Mouse (Mus musculus) embryonic stem cell, embryonic (primary cell): ENCODE data around the gene Cd200.

Experiments used
- CTCF ChIA-PET, 4 experiments: fragments of 300-600 bp in 2 of 4; fragments of 350-600 bp in 2 of 4; sonication (Branson Sonifier 250); formaldehyde crosslinking; loops; one replicate each; lab custom pipeline; 2022; ENCODE audit warnings: inconsistent platforms in 2 of 4; lab: Charles Lee
- POLR2A ChIA-PET, 4 experiments: fragments of 300-600 bp in 2 of 4; fragments of 350-600 bp in 2 of 4; sonication (Branson Sonifier 250); formaldehyde crosslinking; loops; one replicate each; lab custom pipeline; 2022; ENCODE audit warnings: antibody characterized with exemption in 4 of 4, inconsistent platforms in 1 of 4; lab: Charles Lee

Gene Cd200

GRCm38 (mm10) chr16:45408425-45409063, at the start of gene Cd200:
Gene Cd200, minus strand, starts transcription at chr16:45409053.
- CTCF ChIA-PET: interaction anchor here in 3 of 4 experiments (0.6 to 1.1 kb wide), 3 partner anchors 19 to 715 kb away, joined by 3 to 5 read pairs (median 3); no protein-coding TSS in a partner anchor

GRCm38 (mm10) chr16:45454762-45455161, 45.9 kb upstream of the Cd200 start:
- ChIA-PET POLR2A (no interaction called here), CTCF (interaction anchor here in 1 of 4 experiments (0.6 kb wide), 1 partner anchor 180 kb away, joined by 14 read pairs; no protein-coding TSS in a partner anchor)

More at GRCm38 (mm10) chr16:45408425-45409063, at the start of gene Cd200:
- POLR2A ChIA-PET: interaction anchor here in 2 of 4 experiments (0.7 to 1.0 kb wide), 3 partner anchors 18 to 72 kb away, joined by 3 read pairs; no protein-coding TSS in a partner anchor

- ChIA-PET CTCF (no interaction called here), POLR2A (no interaction called here)
Observed at GRCm38 (mm10) chr16:45437230-45437739, 28.4 kb upstream of the Cd200 start.

GRCm38 (mm10) chr16:45435591-45435990, 26.7 kb upstream of the Cd200 start:
- ChIA-PET POLR2A (no interaction called here), CTCF (no interaction called here)

GRCm38 (mm10) chr16:45427651-45428050, 18.8 kb upstream of the Cd200 start:
- ChIA-PET CTCF (interaction anchor here in 1 of 4 experiments (1.3 kb wide), 1 partner anchor 19 kb away, joined by 5 read pairs; the partner anchor contains the start of gene Cd200), POLR2A (interaction anchor here in 2 of 4 experiments (0.9 to 1.3 kb wide), 2 partner anchors 19 kb away, joined by 3 read pairs; partner anchors contain the start of gene Cd200 (in 1 of the 2))

- POLR2A ChIA-PET: no interaction called here
- CTCF ChIA-PET: no interaction called here
Observed at GRCm38 (mm10) chr16:45413497-45413896, 4.6 kb upstream of the Cd200 start.

- POLR2A ChIA-PET: interaction anchor here in 1 of 4 experiments (0.7 to 1.0 kb wide), 2 partner anchors 19 to 73 kb away, joined by 3 read pairs; no protein-coding TSS in a partner anchor
- CTCF ChIA-PET: interaction anchor here in 2 of 4 experiments (1.0 to 1.1 kb wide), 2 partner anchors 18 to 214 kb away, joined by 3 to 5 read pairs; no protein-coding TSS in a partner anchor
Observed at GRCm38 (mm10) chr16:45409064-45409446, 202 bp upstream of the Cd200 start.

GRCm38 (mm10) chr16:45407645-45408400, 1.0 kb downstream of the Cd200 start:
- CTCF ChIA-PET: interaction anchor here in 2 of 4 experiments (0.6 to 1.0 kb wide), 2 partner anchors 19 to 710 kb away, joined by 5 read pairs; no protein-coding TSS in a partner anchor
- POLR2A ChIA-PET: interaction anchor here in 2 of 4 experiments (0.9 to 1.0 kb wide), 2 partner anchors 19 to 72 kb away, joined by 3 read pairs; no protein-coding TSS in a partner anchor

- POLR2A ChIA-PET: no interaction called here
Observed at GRCm38 (mm10) chr16:45407091-45407490, 1.8 kb downstream of the Cd200 start.

GRCm38 (mm10) chr16:45402951-45403350, 5.9 kb downstream of the Cd200 start:
- POLR2A ChIA-PET: no interaction called here
- CTCF ChIA-PET: no interaction called here

More at GRCm38 (mm10) chr16:45407091-45407490, 1.8 kb downstream of the Cd200 start:
- CTCF ChIA-PET: no interaction called here

- ChIA-PET POLR2A (interaction anchor here in 1 of 4 experiments (1.2 kb wide), 1 partner anchor 18 kb away, joined by 4 read pairs; no protein-coding TSS in a partner anchor), CTCF (no interaction called here)
Observed at GRCm38 (mm10) chr16:45402036-45402435, 6.8 kb downstream of the Cd200 start.

- POLR2A ChIA-PET: no interaction called here
- CTCF ChIA-PET: no interaction called here
Observed at GRCm38 (mm10) chr16:45399947-45400555, 8.8 kb downstream of the Cd200 start.

GRCm38 (mm10) chr16:45399411-45399810, 9.4 kb downstream of the Cd200 start:
- CTCF ChIA-PET: no interaction called here
- POLR2A ChIA-PET: no interaction called here

GRCm38 (mm10) chr16:45397440-45397839, 11.4 kb downstream of the Cd200 start:
- POLR2A ChIA-PET: interaction anchor here in 2 of 4 experiments (0.7 kb wide), 2 partner anchors 22 to 404 kb away, joined by 3 to 5 read pairs; no protein-coding TSS in a partner anchor
- CTCF ChIA-PET: no interaction called here

GRCm38 (mm10) chr16:45392246-45392645, 16.6 kb downstream of the Cd200 start:
- ChIA-PET CTCF (no interaction called here), POLR2A (no interaction called here)

- ChIA-PET POLR2A (no interaction called here), CTCF (no interaction called here)
Observed at GRCm38 (mm10) chr16:45391680-45392079, 17.2 kb downstream of the Cd200 start.

- ChIA-PET CTCF (no interaction called here), POLR2A (interaction anchor here in 1 of 4 experiments (0.6 kb wide), 1 partner anchor 16 kb away, joined by 3 read pairs; no protein-coding TSS in a partner anchor)
Observed at GRCm38 (mm10) chr16:45390286-45390956, 18.4 kb downstream of the Cd200 start.

GRCm38 (mm10) chr16:45389833-45390232, 19.0 kb downstream of the Cd200 start:
- CTCF ChIA-PET: no interaction called here
- POLR2A ChIA-PET: no interaction called here
